Mouse (Mus musculus) urinary bladder, adult 2 months (tissue): ENCODE data around the gene Ift52. TPM values are rescaled to one million over a fixed set of nuclear protein-coding genes. Genes with fewer than 3 reads are reported as not detected.

Source experiments
- DNase-seq: peaks from one replicate; pipeline ENCODE4 v3.0.0; 2022; ENCODE audit warnings: low spot score
- polyA plus RNA-seq: library from polyadenylated mRNA; depleted of rRNA; stranded (reverse); fragments of >200 nt; gene quantifications from 2 replicates; pipeline ENCODE4 v1.2.3, GENCODE M21; 2012; rRNA removed

Ift52 gene
- polyA plus RNA-seq, 1 experiment = 45.7 TPM

DNA sequence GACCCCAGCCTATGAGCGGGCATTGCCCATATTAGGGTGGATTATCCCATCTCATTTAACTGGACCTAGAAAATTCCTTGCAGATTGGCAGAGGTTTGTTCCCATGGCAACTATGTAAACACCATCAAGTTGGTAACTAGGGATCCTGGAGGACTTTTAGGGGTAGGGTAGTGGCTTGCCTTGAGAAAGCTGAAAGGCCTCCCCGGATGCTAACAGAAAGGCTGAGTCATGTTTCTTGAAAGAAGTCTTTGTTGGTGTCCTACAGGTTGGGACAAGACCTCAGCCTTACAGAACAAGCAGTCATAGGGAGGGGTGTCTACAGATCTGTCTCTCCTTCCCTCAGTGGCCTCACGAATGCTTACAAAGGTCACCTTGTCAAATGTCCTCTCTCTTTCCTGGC, 58.1 kb downstream of the Ift52 start:
- no peak for DNase-seq

DNA sequence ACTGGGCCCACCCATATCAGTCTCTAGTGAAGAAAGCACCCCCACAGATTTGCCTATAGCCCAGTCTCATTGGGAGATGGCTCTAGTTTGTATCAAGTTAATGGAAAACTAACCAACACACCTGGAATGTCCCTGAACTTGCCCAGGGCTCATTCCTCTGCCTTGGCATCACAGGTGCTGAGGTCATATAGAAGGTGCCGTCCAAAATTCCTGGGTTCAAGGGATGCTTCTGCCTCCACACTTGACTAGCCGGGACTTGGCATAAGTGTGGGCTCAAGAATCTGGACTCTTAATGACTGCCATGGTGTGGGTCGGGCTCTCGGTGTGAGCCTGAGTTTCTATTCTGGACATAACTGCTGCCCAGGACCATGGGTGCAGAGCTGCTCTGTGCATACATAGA, 61.9 kb downstream of the Ift52 start:
- no peak for DNase-seq

DNA sequence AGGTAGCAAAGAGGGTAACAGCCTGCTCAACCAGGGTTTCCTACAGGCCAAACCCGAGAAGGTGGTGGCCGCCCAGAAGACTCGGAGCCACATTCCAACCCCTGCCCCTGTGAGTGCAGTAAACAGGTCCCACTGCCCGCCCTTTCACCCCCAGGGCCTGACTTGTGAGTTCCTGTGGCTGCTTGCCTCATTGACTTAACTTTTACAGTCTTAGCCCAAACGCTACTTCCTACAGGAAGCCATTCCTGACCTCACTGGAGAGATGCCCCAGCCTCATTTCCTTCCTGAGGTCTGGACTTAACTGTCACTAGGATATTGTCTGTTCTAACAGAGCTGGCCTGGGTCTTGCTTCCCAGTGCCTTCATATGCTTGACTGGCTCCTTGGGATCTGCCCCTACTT, 65.4 kb downstream of the Ift52 start:
- no peak for DNase-seq

DNA sequence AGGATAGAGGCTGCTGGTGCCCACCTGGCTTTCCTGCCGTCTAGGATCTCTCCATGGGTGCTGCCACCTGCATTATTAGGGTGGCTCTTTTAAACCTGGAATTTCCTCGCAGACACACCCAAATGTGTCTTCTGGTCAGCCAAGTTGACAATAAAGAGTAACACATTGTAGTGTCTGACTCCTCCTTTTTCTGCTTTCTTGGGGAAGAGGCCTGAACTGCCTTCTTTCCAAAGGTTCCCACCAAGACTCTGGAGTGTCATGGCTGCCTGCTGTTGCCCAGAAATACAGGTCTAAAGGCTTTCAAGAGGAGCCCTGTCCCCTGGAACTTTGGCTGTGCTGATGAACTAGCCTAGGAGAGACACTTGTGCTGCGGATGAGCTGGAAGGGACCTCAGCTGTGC, 67.4 kb downstream of the Ift52 start:
- DNase-seq = no peak

DNA sequence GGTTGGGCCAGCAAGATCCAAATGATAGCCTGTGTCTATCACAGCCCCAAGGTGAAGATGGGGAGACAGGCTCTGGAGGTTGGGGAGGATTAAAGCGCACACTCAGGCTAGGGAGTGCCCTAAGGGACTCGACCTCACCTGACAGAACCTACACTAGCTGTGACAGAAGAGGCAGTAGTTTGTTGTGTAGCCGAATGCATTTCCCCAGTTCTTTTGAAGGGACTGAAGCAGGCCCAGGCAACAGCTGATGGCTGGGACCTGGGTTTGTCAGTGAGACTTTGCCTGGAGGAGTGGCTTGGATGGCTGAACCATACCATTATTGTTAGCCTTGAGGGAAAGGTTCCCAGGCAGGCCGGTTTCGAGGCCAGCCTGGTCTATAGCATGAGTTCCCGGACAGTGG, 67.9 kb downstream of the Ift52 start:
- DNase-seq = no peak

DNA sequence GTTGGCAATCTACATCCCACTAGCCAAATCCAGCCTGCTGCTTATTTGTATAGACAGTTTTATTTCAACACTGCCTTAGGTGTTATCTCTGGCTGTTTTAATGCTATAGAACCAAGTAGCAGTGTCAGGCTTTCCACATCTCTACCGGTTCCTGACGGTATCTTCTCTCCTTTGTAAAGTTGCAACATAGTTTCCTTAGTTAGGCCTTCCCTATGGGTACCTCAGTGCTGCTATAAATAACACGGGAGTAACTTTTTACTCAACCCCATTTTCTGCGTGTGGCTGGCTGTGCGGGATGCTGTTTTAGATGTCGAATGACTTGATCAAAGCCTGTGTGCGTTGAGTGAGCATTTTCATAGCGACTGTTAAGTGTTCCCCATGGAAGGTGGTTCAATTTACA, 69.4 kb downstream of the Ift52 start:
- DNase-seq = no peak

DNA sequence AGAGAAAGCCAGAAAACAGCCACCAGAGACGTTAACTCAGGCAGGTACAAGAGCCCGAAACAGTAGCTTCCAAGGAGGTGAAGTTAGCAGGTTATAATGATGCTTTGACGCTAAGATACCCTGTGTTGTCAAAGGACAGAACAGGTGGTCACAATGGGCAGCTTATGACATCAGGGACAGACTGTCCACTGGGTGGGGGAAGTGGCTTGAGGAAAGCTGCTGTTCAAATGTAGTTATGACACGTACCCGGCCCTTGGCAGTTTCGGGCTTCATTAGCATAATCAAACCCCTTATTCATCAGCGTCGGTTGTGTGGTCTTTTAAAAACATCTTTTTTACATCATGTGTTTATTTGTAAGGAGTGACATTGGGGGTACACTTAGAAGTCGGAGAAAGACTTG, 70.6 kb downstream of the Ift52 start, which contains the start of gene Gtsf1l:
TSS of gene Gtsf1l (minus strand) at position 128 of the 400 bp plus-strand sequence.
- no peak for DNase-seq

DNA sequence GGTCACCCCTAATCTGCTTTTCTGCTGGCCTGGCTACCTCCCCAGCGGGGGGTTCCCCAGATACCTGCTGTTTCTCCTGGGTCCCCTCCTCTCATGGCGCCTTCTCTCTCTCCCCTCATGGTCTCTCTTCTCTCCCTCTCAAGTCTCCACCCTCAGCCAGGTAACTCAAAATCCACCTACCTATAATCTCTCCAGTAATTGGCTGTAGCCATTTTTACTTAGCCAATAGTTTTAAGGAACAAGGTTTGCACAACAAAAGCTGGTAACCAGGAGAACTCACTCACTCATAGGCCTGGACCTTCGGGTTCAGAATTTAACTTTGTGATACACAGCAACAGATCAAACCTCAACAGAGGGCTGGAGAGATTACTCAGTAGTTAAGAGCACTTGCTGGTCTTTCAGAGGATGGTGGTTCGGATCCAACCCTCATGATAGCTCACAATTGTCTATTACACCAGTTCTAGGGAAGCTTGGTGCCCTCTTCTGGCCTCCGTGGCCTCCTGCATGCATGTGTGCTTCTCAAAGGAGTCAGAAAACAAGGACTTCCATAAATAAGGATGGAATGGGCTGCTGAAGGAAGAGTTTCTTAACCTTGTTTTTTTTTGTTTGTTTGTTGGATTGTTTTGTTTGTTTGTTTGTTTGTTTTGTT, 72.4 kb downstream of the Ift52 start:
- no peak for DNase-seq

DNA sequence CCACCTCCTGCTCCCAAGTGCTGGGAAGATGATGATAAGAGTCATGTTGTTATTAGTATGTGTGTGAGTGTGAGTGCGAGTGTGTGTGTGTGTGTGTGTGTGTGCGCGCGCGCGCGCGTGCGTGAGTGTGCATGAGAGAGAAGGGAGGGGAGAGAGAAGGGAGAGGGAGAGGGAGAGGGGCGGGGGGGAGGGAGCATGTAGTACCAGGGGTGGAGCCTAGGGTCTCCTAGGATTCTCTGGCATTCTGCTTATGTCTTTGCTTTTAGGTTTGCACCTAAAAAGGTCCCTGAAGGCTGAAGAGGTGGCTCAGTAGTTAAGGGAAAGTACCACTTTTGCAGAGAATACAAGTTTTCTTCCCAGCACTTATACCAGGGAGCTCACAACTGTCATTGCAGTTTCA, 77.8 kb downstream of the Ift52 start:
- no peak for DNase-seq

Other genes starting within 250 kb of the Ift52 start
- 188 and 261 TPM in 2 replicates for gene Srsf6, start 85.8 kb upstream of the Ift52 start, polyA plus RNA-seq
- 0.37 and 0.54 TPM in 2 replicates for gene L3mbtl1, start 73.9 kb upstream of the Ift52 start, polyA plus RNA-seq
- gene Sgk2, start 30.0 kb upstream of the Ift52 start, polyA plus RNA-seq = 0.25 and 0.32 TPM in 2 replicates
- gene Mybl2, start 37.3 kb downstream of the Ift52 start, polyA plus RNA-seq = 2.5 and 3.2 TPM in 2 replicates
- not detected in 2 replicates for gene Gtsf1l, start 70.5 kb downstream of the Ift52 start, polyA plus RNA-seq
- 4.5 and 6.1 TPM in 2 replicates for gene Tox2, start 185.8 kb downstream of the Ift52 start, polyA plus RNA-seq